Mouse (Mus musculus) cortical plate, adult 2 months (tissue): ENCODE data around the gene Klhdc8a.

Source experiments
- CTCF ChIP-seq: fragments of 200-500 bp; IDR thresholded peaks from 2 replicates; pipeline ENCODE4 v1.5.1; 2011; ENCODE audit warnings: mild to moderate bottlenecking, control low read depth, low read length; ENCODE audit not compliant: insufficient read depth; ENCODE audit errors: extremely low read depth
- POLR2A ChIP-seq: fragments of 200-500 bp; IDR thresholded peaks from 2 replicates; pipeline ENCODE4 v1.6.1; 2011; ENCODE audit warnings: mild to moderate bottlenecking, low read length, control low read depth; ENCODE audit not compliant: insufficient read depth; ENCODE audit errors: extremely low read depth

- no peak for TF ChIP-seq POLR2A
- no peak for TF ChIP-seq CTCF
Measured at GRCm38 (mm10) chr1:132295506-132295905, 2.9 kb upstream of the Klhdc8a start.
